Mouse (Mus musculus): Measurements from ENCODE around the gene Ildr2. TPM values are rescaled to one million over a fixed set of nuclear protein-coding genes. Genes with fewer than 3 reads are reported as not detected.

Gene Ildr2
- polyA plus RNA-seq, 1 experiment = 0.40 TPM

DNA sequence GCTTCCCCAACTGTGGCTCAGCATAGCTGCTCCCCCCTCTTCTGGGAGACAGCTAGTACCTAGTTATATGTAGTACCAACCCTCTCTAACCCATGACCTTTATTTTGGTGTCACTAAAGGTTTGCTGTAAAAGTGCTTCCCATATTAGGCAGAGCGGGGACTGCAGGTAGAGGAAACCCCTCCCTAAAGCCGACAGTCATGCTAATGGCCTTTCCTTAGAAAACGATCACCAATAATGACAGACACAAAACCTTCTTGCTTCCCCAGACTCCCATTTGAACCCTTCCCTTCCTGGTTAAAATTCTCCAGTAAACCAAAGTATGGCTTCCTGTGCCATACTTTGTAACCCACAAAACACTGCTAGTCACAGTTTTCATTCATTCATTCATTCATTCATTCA, 46.6 kb downstream of the Ildr2 start:
- Histone ChIP-seq H3K27ac (ENCODE audit: control insufficient read depth, insufficient read depth, low read length) (no peak overlapping the region), H3K4me3 (ENCODE audit: control insufficient read depth, insufficient read depth, low read length) (no peak overlapping the region), H3K27me3 (ENCODE audit: control insufficient read depth, insufficient read depth, low read length) (no peaks in the 10 kb centered on the region), H3K4me1 (replicated peaks; ENCODE audit: control insufficient read depth, insufficient read depth, low read length) (no peaks in the 10 kb centered on the region), H3K36me3 (ENCODE audit: control insufficient read depth, insufficient read depth, low read length) (no peaks in the 10 kb centered on the region)
- WGBS = 75% methylated on average over 3 of the region's 3 CpGs
- no peak for TF ChIP-seq CTCF (IDR thresholded peaks at IDR 0.05; ENCODE audit: borderline replicate concordance, control insufficient read depth, extremely low read depth, insufficient read depth, low read length, poor library complexity)
- no peak for TF ChIP-seq POLR2A (IDR thresholded peaks at IDR 0.05; ENCODE audit: control insufficient read depth, extremely low read depth, insufficient read depth, low read length, poor library complexity)
- no peak for DNase-seq

DNA sequence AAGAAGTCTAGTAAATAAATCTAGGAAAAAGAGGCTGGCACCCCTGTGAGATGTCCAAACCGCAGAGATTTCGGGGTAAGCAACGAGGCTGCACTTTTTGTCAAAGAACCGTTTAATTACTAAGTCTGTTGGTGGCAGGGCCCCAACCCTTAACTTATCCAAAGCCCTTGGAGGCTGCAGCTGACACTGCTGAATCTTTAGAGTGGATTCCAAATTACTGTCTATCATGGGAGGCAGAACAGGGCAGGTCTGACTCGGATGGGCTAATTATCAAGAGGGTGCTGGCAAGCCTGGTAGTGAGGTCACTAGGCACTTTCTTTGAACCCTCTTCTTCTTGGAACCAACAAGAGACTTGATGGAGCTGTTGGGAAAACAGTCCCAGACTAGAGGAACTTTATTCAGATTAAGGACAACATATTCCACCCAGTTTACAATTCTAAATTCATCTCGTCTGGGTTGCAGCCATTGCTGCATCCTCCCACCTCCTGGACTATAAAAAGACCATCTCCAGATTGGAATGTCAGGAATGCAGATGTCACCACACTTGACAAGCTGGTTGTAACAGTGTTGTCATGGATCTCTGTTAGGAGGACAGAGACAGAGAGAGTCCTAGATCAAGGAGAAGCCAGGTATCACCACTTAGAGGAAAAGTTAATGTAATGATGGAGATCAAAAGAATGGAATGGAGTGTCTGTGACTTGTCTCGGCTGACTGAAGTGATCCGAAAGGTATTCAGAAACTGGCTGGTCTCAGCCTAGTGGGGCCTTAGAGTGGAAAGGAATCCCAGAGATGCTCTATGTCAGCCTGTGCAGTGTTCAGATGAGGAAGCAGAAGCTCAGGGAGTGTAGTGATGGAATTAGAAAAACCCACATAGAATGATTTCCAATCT, 50.7 kb downstream of the Ildr2 start:
- Histone ChIP-seq H3K27me3 (ENCODE audit: control insufficient read depth, insufficient read depth, low read length) (no peaks in the 10 kb centered on the region; the same call in 1 of the 2 replicates), H3K4me3 (ENCODE audit: control insufficient read depth, insufficient read depth, low read length) (no peak overlapping the region), H3K27ac (ENCODE audit: control insufficient read depth, insufficient read depth, low read length) (no peak overlapping the region), H3K36me3 (ENCODE audit: control insufficient read depth, insufficient read depth, low read length) (no peaks in the 10 kb centered on the region), H3K4me1 (replicated peaks; ENCODE audit: control insufficient read depth, insufficient read depth, low read length) (no peaks in the 10 kb centered on the region)
- no peak for DNase-seq
- 86% methylated on average over 8 of the region's 8 CpGs for WGBS
- no peak for TF ChIP-seq CTCF (IDR thresholded peaks at IDR 0.05; ENCODE audit: borderline replicate concordance, control insufficient read depth, extremely low read depth, insufficient read depth, low read length, poor library complexity)
- no peak for TF ChIP-seq POLR2A (IDR thresholded peaks at IDR 0.05; ENCODE audit: control insufficient read depth, extremely low read depth, insufficient read depth, low read length, poor library complexity)

DNA sequence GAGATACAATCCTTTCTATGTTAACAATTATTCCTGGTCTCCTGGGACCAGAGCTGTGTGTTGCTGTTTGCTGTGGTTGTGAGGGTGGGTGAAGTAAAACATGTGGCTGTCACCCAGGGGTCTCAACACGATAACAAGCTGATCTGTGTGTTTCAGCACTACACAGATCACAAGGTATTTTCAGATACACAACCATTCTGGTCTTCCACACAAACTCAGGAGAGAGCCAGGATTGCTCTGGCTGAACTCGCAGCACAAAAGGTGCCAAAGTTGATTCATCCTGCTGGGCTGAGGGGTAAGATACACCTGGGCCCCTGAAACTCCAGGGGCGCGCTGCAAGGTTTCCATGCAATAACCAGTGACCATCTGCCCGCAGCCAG, 54.5 kb downstream of the Ildr2 start:
- Histone ChIP-seq H3K36me3 (ENCODE audit: control insufficient read depth, insufficient read depth, low read length) (no peaks in the 10 kb centered on the region), H3K4me1 (replicated peaks; ENCODE audit: control insufficient read depth, insufficient read depth, low read length) (no peaks in the 10 kb centered on the region), H3K27me3 (ENCODE audit: control insufficient read depth, insufficient read depth, low read length) (no peaks in the 10 kb centered on the region; the same call in 1 of the 2 replicates), H3K27ac (ENCODE audit: control insufficient read depth, insufficient read depth, low read length) (no peak overlapping the region), H3K4me3 (ENCODE audit: control insufficient read depth, insufficient read depth, low read length) (no peak overlapping the region)
- 24% methylated on average over 5 of the region's 5 CpGs for WGBS
- TF ChIP-seq POLR2A (IDR thresholded peaks at IDR 0.05; ENCODE audit: control insufficient read depth, extremely low read depth, insufficient read depth, low read length, poor library complexity) (no peak), CTCF (IDR thresholded peaks at IDR 0.05; ENCODE audit: borderline replicate concordance, control insufficient read depth, extremely low read depth, insufficient read depth, low read length, poor library complexity) (no peak)
- DNase-seq = no peak

DNA sequence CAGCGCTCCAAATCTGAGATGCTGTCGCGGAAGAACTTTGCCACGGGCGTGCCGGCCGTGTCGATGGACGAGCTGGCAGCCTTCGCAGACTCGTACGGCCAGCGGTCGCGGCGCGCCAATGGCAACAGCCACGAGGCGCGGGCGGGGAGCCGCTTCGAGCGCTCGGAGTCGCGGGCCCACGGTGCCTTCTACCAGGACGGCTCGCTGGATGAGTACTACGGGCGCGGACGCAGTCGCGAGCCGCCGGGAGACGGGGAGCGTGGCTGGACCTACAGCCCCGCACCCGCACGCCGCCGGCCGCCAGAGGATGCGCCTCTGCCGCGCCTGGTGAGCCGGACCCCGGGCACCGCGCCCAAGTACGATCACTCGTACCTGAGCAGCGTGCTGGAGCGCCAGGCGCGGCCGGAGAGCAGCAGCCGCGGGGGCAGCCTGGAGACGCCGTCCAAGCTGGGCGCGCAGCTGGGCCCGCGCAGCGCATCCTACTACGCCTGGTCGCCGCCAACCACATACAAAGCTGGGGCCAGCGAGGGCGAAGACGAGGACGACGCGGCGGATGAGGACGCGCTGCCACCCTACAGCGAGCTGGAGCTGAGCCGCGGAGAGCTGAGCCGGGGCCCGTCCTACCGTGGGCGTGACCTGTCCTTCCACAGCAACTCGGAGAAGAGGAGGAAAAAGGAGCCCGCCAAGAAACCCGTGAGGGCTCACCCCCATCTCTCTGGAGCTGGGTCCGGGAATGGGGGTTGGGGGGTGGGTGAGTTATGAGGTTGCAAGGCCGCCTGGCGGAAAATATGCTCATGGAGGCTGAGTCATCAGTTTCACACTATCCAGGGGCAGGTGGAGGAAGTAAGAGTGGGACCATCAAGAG, 55.1 kb downstream of the Ildr2 start:
- DNase-seq = no peak
- H3K27ac ChIP-seq (ENCODE audit: control insufficient read depth, insufficient read depth, low read length) = no peak overlapping the region
- H3K4me1 ChIP-seq (replicated peaks; ENCODE audit: control insufficient read depth, insufficient read depth, low read length) = no peaks in the 10 kb centered on the region
- no peaks in the 10 kb centered on the region; the same call in 1 of the 2 replicates for H3K27me3 ChIP-seq (ENCODE audit: control insufficient read depth, insufficient read depth, low read length)
- H3K36me3 ChIP-seq (ENCODE audit: control insufficient read depth, insufficient read depth, low read length) = no peaks in the 10 kb centered on the region
- no peak for TF ChIP-seq POLR2A (IDR thresholded peaks at IDR 0.05; ENCODE audit: control insufficient read depth, extremely low read depth, insufficient read depth, low read length, poor library complexity)
- WGBS = 4% methylated on average over 94 of the region's 94 CpGs
- H3K4me3 ChIP-seq (ENCODE audit: control insufficient read depth, insufficient read depth, low read length) = no peak overlapping the region

DNA sequence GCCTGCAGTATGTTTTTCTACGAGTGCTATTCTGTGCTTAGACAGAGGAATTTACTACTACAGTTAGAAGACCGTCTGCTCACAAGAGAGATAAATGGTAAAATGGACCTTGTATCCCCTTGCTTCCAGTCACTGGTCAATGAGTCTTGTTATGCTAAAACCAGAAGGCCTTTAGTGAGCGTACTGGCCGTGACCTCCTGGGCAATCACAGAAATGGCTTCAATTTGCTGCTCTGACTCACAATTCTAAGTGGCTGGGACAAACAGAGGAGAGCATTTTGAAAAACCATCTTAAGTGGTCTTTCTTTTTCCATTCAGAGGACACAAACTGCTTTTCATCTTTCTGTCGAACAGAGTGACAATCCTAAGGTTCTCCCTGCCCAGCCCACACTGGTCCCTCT, 57.2 kb downstream of the Ildr2 start:
- no peak for TF ChIP-seq POLR2A (IDR thresholded peaks at IDR 0.05; ENCODE audit: control insufficient read depth, extremely low read depth, insufficient read depth, low read length, poor library complexity)
- TF ChIP-seq CTCF (IDR thresholded peaks at IDR 0.05; ENCODE audit: borderline replicate concordance, control insufficient read depth, extremely low read depth, insufficient read depth, low read length, poor library complexity) = no peak
- Histone ChIP-seq H3K27ac (ENCODE audit: control insufficient read depth, insufficient read depth, low read length) (no peak overlapping the region), H3K36me3 (ENCODE audit: control insufficient read depth, insufficient read depth, low read length) (no peaks in the 10 kb centered on the region), H3K27me3 (ENCODE audit: control insufficient read depth, insufficient read depth, low read length) (no peaks in the 10 kb centered on the region; the same call in 1 of the 2 replicates), H3K4me3 (ENCODE audit: control insufficient read depth, insufficient read depth, low read length) (no peak overlapping the region), H3K4me1 (replicated peaks; ENCODE audit: control insufficient read depth, insufficient read depth, low read length) (no peaks in the 10 kb centered on the region)
- DNase-seq = no peak
- WGBS = 89% methylated on average over 5 of the region's 5 CpGs

DNA sequence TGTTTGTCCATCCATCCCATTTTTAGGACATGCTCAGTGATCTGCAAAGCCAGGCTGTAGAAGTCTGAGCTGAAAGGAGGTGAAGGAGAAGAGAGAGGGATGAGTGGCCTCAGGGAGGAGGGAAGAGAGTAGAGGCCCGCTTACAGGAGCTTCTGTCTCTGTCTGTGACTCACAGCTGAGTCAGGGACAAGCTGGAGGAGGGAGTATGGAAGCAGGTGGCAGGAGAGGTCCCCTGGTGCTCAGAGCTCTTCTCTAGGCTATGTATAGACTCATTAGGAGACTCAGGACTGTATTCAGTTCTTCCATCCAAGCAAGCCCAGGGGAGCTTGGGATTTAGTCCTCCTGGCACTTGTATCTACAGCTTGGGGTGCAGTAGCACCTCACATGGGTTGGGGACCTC, 59.7 kb downstream of the Ildr2 start:
- Histone ChIP-seq H3K4me3 (ENCODE audit: control insufficient read depth, insufficient read depth, low read length) (no peak overlapping the region), H3K27ac (ENCODE audit: control insufficient read depth, insufficient read depth, low read length) (no peak overlapping the region), H3K27me3 (ENCODE audit: control insufficient read depth, insufficient read depth, low read length) (no peaks in the 10 kb centered on the region; the same call in 1 of the 2 replicates), H3K36me3 (ENCODE audit: control insufficient read depth, insufficient read depth, low read length) (no peaks in the 10 kb centered on the region), H3K4me1 (replicated peaks; ENCODE audit: control insufficient read depth, insufficient read depth, low read length) (no peaks in the 10 kb centered on the region)
- no peak for DNase-seq
- WGBS = 63% methylated on average over 1 of the region's 1 CpGs
- TF ChIP-seq CTCF (IDR thresholded peaks at IDR 0.05; ENCODE audit: borderline replicate concordance, control insufficient read depth, extremely low read depth, insufficient read depth, low read length, poor library complexity) (no peak), POLR2A (IDR thresholded peaks at IDR 0.05; ENCODE audit: control insufficient read depth, extremely low read depth, insufficient read depth, low read length, poor library complexity) (no peak)

Data from thymus, adult 2 months (tissue).